7 mouse cellular contexts compared by ENCODE assay signal in the genomic region with DNA sequence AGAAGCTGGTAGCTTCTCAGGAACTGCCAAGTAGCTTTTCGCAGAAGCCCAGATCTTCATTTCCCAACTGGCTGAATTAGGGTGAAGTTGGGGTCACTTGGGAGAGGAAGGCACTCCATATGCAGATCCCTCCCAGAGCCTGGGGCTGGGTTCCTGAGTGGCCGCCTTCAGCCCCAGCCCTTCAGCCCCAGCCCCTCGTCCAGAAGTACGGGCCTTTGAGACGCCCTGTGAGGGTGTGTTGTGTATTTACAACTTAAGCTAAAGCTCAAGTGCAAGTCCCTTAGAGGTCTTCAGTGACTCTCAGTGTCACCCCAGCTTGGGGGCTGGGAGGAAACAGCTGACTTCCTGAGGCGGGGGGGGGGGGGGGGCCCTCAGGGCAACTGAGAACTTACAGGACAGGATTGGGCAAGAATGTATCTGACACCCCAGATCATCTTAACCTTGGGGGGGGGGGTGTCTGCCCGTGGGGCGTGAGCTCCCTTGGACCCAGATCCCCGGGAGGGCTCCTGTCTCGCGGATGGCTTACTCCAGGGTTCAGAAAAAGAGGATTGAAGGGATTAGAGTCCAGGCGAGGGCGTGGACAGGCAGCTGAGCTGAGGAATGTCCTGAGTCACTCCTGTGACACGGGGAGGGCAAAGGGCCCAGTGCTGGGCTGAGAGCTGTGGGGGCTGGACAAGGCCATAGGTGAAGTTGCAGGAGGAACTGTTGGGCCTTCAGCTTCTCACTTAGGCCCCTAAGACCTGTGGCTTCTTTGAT. TPM values are rescaled to one million over a fixed set of nuclear protein-coding genes. Genes with fewer than 3 reads are reported as not detected.
DNase-seq lines count a peak whose midpoint lies in the region; ATAC-seq and TF ChIP-seq lines count a peak whose summit lies in the region.

No protein-coding gene starts in this region.

- H3K9ac ChIP-seq in ES-E14 (ENCODE audit: insufficient read depth, low read depth, low read length, poor library complexity, severe bottlenecking), result peak overlapping the region; percentile 80
- H3K9ac ChIP-seq in heart, embryonic 15.5 days, result peak overlapping the region; percentile 34; the same call in 1 of the 2 replicates

- H3K27ac ChIP-seq in ES-E14 (ENCODE audit: insufficient read depth, low read depth, low read length, poor library complexity, severe bottlenecking), result peak overlapping the region; percentile 96
- H3K27ac ChIP-seq in heart, embryonic 15.5 days, result peak overlapping the region; percentile 83

- H3K9me3 ChIP-seq in ES-E14 (ENCODE audit: control insufficient read depth, insufficient read depth, low read depth, low read length), result no peaks in the 10 kb centered on the region
- H3K9me3 ChIP-seq in heart, embryonic 15.5 days (replicated peaks), result no peaks in the 10 kb centered on the region
- H3K9me3 ChIP-seq in megakaryocyte, embryonic 14.5 days, result no peaks in the 10 kb centered on the region

- no peaks in the 10 kb centered on the region for H3K27me3 ChIP-seq in heart, embryonic 15.5 days
- H3K27me3 ChIP-seq in megakaryocyte, embryonic 14.5 days (replicated peaks), result no peaks in the 10 kb centered on the region

- ATAC-seq in heart, embryonic 15.5 days (replicated peaks; ENCODE audit: insufficient number of reproducible peaks, insufficient read depth, low FRiP score, low read depth), result no peak

- peaks cover 18 to 26% of the 10 kb centered on the region in 2 experiments for H3K4me1 ChIP-seq in ES-E14 (ENCODE audit: control insufficient read depth in 2 of 2, insufficient read depth in 2 of 2, low read length in 2 of 2, poor library complexity in 1 of 2)
- H3K4me1 ChIP-seq in heart, embryonic 15.5 days (replicated peaks), result peaks cover 59% of the 10 kb centered on the region
- H3K4me1 ChIP-seq in megakaryocyte, embryonic 14.5 days, result peaks cover 82% of the 10 kb centered on the region

- peaks cover 20% of the 10 kb centered on the region for H3K36me3 ChIP-seq in ES-E14 (ENCODE audit: control insufficient read depth, insufficient read depth, low read length, poor library complexity, severe bottlenecking)
- peaks cover 12% of the 10 kb centered on the region for H3K36me3 ChIP-seq in heart, embryonic 15.5 days
- peaks cover 29% of the 10 kb centered on the region for H3K36me3 ChIP-seq in megakaryocyte, embryonic 14.5 days (replicated peaks; ENCODE audit: low read length)

- H3K4me3 ChIP-seq in ES-E14 (ENCODE audit: insufficient read depth in 1 of 2, low read depth in 1 of 2, low read length in 2 of 2, poor library complexity in 1 of 2, severe bottlenecking in 1 of 2), result peak overlapping the region in 1 of 2 experiments; percentile 7; a peak in 1 of 4 replicates
- H3K4me3 ChIP-seq in heart, embryonic 15.5 days, result no peak overlapping the region
- peak overlapping the region; percentile 97 for H3K4me3 ChIP-seq in megakaryocyte, embryonic 14.5 days (replicated peaks)

- in situ Hi-C loops in ES-E14 (cut with MboI; ENCODE audit: low sequenced_read_pairs in 2 of 2, unreplicated experiment in 2 of 2), result no loop called here

- DNase-seq in ES-E14 (ENCODE audit: low read depth, low spot score), result no peak
- DNase-seq in adipocyte (ENCODE audit: low spot score), result peak; percentile 81
- DNase-seq in kidney, postnatal 25 days, result peak; percentile 89 to 96
- no peak for DNase-seq in right cerebral cortex, postnatal 25 days
- DNase-seq in spleen, postnatal 14 days (ENCODE audit: low spot score in 2 of 2), result no peak

- WGBS in heart, embryonic 15.5 days, result 25% methylated on average over 14 of the region's 14 CpGs

- H3K4me2 ChIP-seq in heart, embryonic 15.5 days, result peak overlapping the region; percentile 6; the same call in 1 of the 2 replicates

TF ChIP-seq in ES-E14, 5 proteins besides CTCF, POLR2A, EP300 and RAD21:
- TF ChIP-seq HCFC1 (IDR thresholded peaks at IDR 0.05; ENCODE audit: borderline replicate concordance, insufficient read depth, low read length) (no peak), MAFK (IDR thresholded peaks at IDR 0.05; ENCODE audit: insufficient read depth, low read depth, low read length) (peak; percentile 93)
TF ChIP-seq in ES-E14: peak in this region for 1.

RNA-seq across cellular contexts. Expression of gene Gpx4, which starts 4.8 kb away (rescaled TPM):
- total RNA-seq in ES-E14 (2012; rRNA removed), result 1,456 and 1,919 TPM in 2 replicates
- polyA plus RNA-seq in heart, embryonic 15.5 days (2015; fragmentation: Nextera tagmentation; extraction: Ambion mirVana), result 628 and 658 TPM in 2 replicates
- polyA plus RNA-seq in megakaryocyte, embryonic 14.5 days (2012; ENCODE audit: insufficient read depth, low replicate concordance), result 3,942 and 9,172 TPM in 2 replicates

RNA-seq across cellular contexts. Expression of gene Polr2e, which starts 12.2 kb away (rescaled TPM):
- total RNA-seq in ES-E14 (2012; rRNA removed), result 266 and 293 TPM in 2 replicates
- polyA plus RNA-seq in heart, embryonic 15.5 days (2015; fragmentation: Nextera tagmentation; extraction: Ambion mirVana), result 115 and 136 TPM in 2 replicates
- 147 and 260 TPM in 2 replicates for polyA plus RNA-seq in megakaryocyte, embryonic 14.5 days (2012; ENCODE audit: insufficient read depth, low replicate concordance)

RNA-seq across cellular contexts. Expression of gene Arhgap45, which starts 35.3 kb away (rescaled TPM):
- total RNA-seq in ES-E14 (2012; rRNA removed), result 17.0 and 20.9 TPM in 2 replicates
- polyA plus RNA-seq in heart, embryonic 15.5 days (2015; fragmentation: Nextera tagmentation; extraction: Ambion mirVana), result 4.7 and 14.4 TPM in 2 replicates
- polyA plus RNA-seq in megakaryocyte, embryonic 14.5 days (2012; ENCODE audit: insufficient read depth, low replicate concordance), result 375 and 477 TPM in 2 replicates

RNA-seq across cellular contexts. Expression of gene Sbno2, which starts 53.6 kb away (rescaled TPM):
- 36.6 and 49.3 TPM in 2 replicates for total RNA-seq in ES-E14 (2012; rRNA removed)
- polyA plus RNA-seq in heart, embryonic 15.5 days (2015; fragmentation: Nextera tagmentation; extraction: Ambion mirVana), result 8.3 and 13.9 TPM in 2 replicates
- polyA plus RNA-seq in megakaryocyte, embryonic 14.5 days (2012; ENCODE audit: insufficient read depth, low replicate concordance), result 151 and 347 TPM in 2 replicates

RNA-seq across cellular contexts. Expression of gene Abca7, which starts 55.5 kb away (rescaled TPM):
- total RNA-seq in ES-E14 (2012; rRNA removed), result 8.8 and 18.9 TPM in 2 replicates
- 2.1 and 3.9 TPM in 2 replicates for polyA plus RNA-seq in heart, embryonic 15.5 days (2015; fragmentation: Nextera tagmentation; extraction: Ambion mirVana)
- polyA plus RNA-seq in megakaryocyte, embryonic 14.5 days (2012; ENCODE audit: insufficient read depth, low replicate concordance), result 47.4 and 62.2 TPM in 2 replicates

Comparison
In these comparisons a context has a peak if more than half of its experiments do, and no peak if none do; other contexts are left out.
1. DNase-seq: peak in adipocyte (single experiment) and kidney, postnatal 25 days (2 of 2); none in ES-E14 (single experiment), right cerebral cortex, postnatal 25 days (single experiment) and spleen, postnatal 14 days (0 of 2).
2. RNA of gene Arhgap45, which starts 35.3 kb away (polyA plus RNA-seq): 375 to 477 TPM in megakaryocyte, embryonic 14.5 days; 4.7 to 14.4 TPM in heart, embryonic 15.5 days; every median in the first group is over 10 times any median in the second.